Comparison of ENCODE assay signal across 30 mouse cellular contexts in genomic region chr19:42584188-42584587, GRCm38 (mm10). TPM values are rescaled to one million over a fixed set of nuclear protein-coding genes. Genes with fewer than 3 reads are reported as not detected.
DNase-seq lines count a peak whose midpoint lies in the region; ATAC-seq lines count a peak whose summit lies in the region.
"Had no signal": no experiment of that assay in that cellular context is flagged by ENCODE, and none has a peak within 500 bp of the region (broad histone marks: within the 10 kb centered on the region; RNA-seq: fewer than 3 reads in every experiment).

No protein-coding gene starts in this region.

- H3K36me3 ChIP-seq in heart, embryonic 11.5 days (ENCODE audit: control insufficient read depth, insufficient read depth, low read length) = no peaks in the 10 kb centered on the region
- peaks cover 48% of the 10 kb centered on the region for H3K36me3 ChIP-seq in liver, embryonic 12.5 days

- WGBS in heart, embryonic 11.5 days (ENCODE audit: insufficient replicate concordance) = 76% methylated on average over 3 of the region's 3 CpGs
- WGBS in liver, embryonic 12.5 days (ENCODE audit: insufficient replicate concordance) = 62% methylated on average over 3 of the region's 3 CpGs

- intact Hi-C loops in heart, postnatal 14 days (cut with DNase I) = no loop called here

- peak overlapping the region; percentile 46; the same call in 1 of the 2 replicates for H3K27ac ChIP-seq in heart, embryonic 11.5 days (ENCODE audit: low read depth, low read length)
- peak overlapping the region; percentile 76 for H3K27ac ChIP-seq in liver, embryonic 12.5 days
- H3K27ac ChIP-seq: embryonic facial prominence, embryonic 13.5 days; forebrain, embryonic 12.5 days; hindbrain, embryonic 14.5 days; limb, embryonic 13.5 days had no signal

- no peaks in the 10 kb centered on the region for H3K9me3 ChIP-seq in heart, embryonic 11.5 days (replicated peaks; ENCODE audit: control insufficient read depth, low read length)
- H3K9me3 ChIP-seq in liver, embryonic 12.5 days (replicated peaks) = no peaks in the 10 kb centered on the region
- H3K9me3 ChIP-seq: embryonic facial prominence, embryonic 13.5 days; forebrain, embryonic 12.5 days; G1E; limb, embryonic 13.5 days had no signal

- no peak overlapping the region for H3K4me3 ChIP-seq in heart, embryonic 11.5 days (ENCODE audit: low read depth, low read length)
- no peak overlapping the region for H3K4me3 ChIP-seq in liver, embryonic 12.5 days
- H3K4me3 ChIP-seq: embryonic facial prominence, embryonic 13.5 days; forebrain, embryonic 12.5 days; limb, embryonic 13.5 days had no signal

- no peak overlapping the region for H3K4me2 ChIP-seq in heart, embryonic 11.5 days
- peak overlapping the region; percentile 23; the same call in 1 of the 2 replicates for H3K4me2 ChIP-seq in liver, embryonic 12.5 days
- H3K4me2 ChIP-seq: embryonic facial prominence, embryonic 13.5 days; forebrain, embryonic 12.5 days; hindbrain, embryonic 14.5 days; limb, embryonic 13.5 days; lung, embryonic 14.5 days had no signal

- peak; percentile 84 for ATAC-seq in heart, embryonic 11.5 days (replicated peaks; ENCODE audit: insufficient number of reproducible peaks, low FRiP score, low TSS enrichment)
- ATAC-seq in liver, embryonic 12.5 days = peak; percentile 76
- 0 out of 2 replicates have a peak, but pooled peaks have one; percentile 3 for ATAC-seq in megakaryocyte-erythroid progenitor cell, adult 5-6 weeks (replicated peaks; ENCODE audit: low FRiP score, low TSS enrichment, poor library complexity, severe bottlenecking)
- ATAC-seq: forebrain, postnatal 0 days; intestine, postnatal 0 days had no signal

- H3K27me3 ChIP-seq in heart, embryonic 11.5 days (ENCODE audit: control insufficient read depth, insufficient read depth, low read length) = no peaks in the 10 kb centered on the region
- no peaks in the 10 kb centered on the region for H3K27me3 ChIP-seq in liver, embryonic 12.5 days (replicated peaks)
- H3K27me3 ChIP-seq: embryonic facial prominence, embryonic 13.5 days; forebrain, embryonic 12.5 days; limb, embryonic 13.5 days had no signal

- no peak for DNase-seq in heart, postnatal 14 days
- peak; percentile 14 for DNase-seq in c-Kit-positive CD71-positive TER-119-negative erythroid progenitor cells, embryonic 14.5 days (ENCODE audit: low read depth)
- DNase-seq in kidney, postnatal 25 days = no peak
- no peak for DNase-seq in right cerebral cortex, adult 2 months (ENCODE audit: low spot score in 2 of 2)
- DNase-seq: adrenal gland, adult 8-10 months; cerebellum, adult 11-12 months; cerebellum, adult 9-11 months; forebrain, postnatal 0 days; kidney, adult 9 months; kidney, postnatal 14 days; lung, embryonic 14.5 days; lung, postnatal 14 days; midbrain, embryonic 14.5 days; right cerebral cortex, postnatal 25 days; spleen, adult 18-20 months; thymus, postnatal 25 days had no signal

- H3K4me1 ChIP-seq in heart, embryonic 11.5 days (ENCODE audit: control insufficient read depth, insufficient read depth, low read length) = peaks cover 9% of the 10 kb centered on the region
- peaks cover 43% of the 10 kb centered on the region for H3K4me1 ChIP-seq in liver, embryonic 12.5 days
- H3K4me1 ChIP-seq: limb, embryonic 13.5 days had no signal

- no peak overlapping the region for H3K9ac ChIP-seq in heart, embryonic 11.5 days (ENCODE audit: low read depth, low read length)
- no peak overlapping the region; the same call in 1 of the 2 replicates for H3K9ac ChIP-seq in liver, embryonic 12.5 days
- H3K9ac ChIP-seq: embryonic facial prominence, embryonic 13.5 days; forebrain, embryonic 12.5 days; forebrain, postnatal 0 days; hindbrain, embryonic 14.5 days; limb, embryonic 13.5 days; lung, embryonic 14.5 days had no signal

RNA-seq across cellular contexts. Expression of gene Loxl4, which starts 28.4 kb away (rescaled TPM):
- 0.14 and 0.24 TPM in 2 replicates for polyA plus RNA-seq in heart, embryonic 11.5 days (2014; fragmentation: Nextera tagmentation; extraction: Ambion mirVana)
- total RNA-seq in heart, postnatal 14 days (2021) = 1 to 10 TPM; 1.3 to 1.8 TPM
- 0.08 and 0.11 TPM in 2 replicates for polyA plus RNA-seq in liver, embryonic 12.5 days (2016; fragmentation: Nextera tagmentation; extraction: Ambion mirVana)
- total RNA-seq in megakaryocyte-erythroid progenitor cell, adult 5-6 weeks (2014; fragmentation: Nextera tagmentation) = not detected in 2 replicates
- total RNA-seq in megakaryocyte-erythroid progenitor cell, adult 5-6 weeks (2017) = not detected in 2 replicates
- total RNA-seq: common myeloid progenitor, adult 5-6 weeks; G1E; hematopoietic stem cell, adult 5-6 weeks; megakaryocyte progenitor cell, adult 5-6 weeks; monocyte, adult 5-6 weeks had no signal
- polyA plus RNA-seq: erythroblast, embryonic 14.5 days; G1E had no signal

Comparison
In these comparisons a context has a peak if more than half of its experiments do, and no peak if none do; other contexts are left out.
1. ATAC-seq: peak in every context shown above with its lines; median percentile 84 in heart, embryonic 11.5 days; 76 in liver, embryonic 12.5 days; 3 in megakaryocyte-erythroid progenitor cell, adult 5-6 weeks.